Mouse (Mus musculus) erythroblast, embryonic 14.5 days (primary cell): ENCODE results near the gene 0610040J01Rik.

ENCODE experiments used
- GATA1 ChIP-seq: IDR thresholded peaks from 2 replicates; pipeline ENCODE4 v1.6.1; 2012; ENCODE audit warnings: low read length, inconsistent platforms, mixed read lengths
- TAL1 ChIP-seq: IDR thresholded peaks from 3 replicates; pipeline ENCODE4 v1.6.1; 2012; ENCODE audit warnings: low read length, inconsistent platforms, mixed read lengths

GRCm38 (mm10) chr5:63766715-63767114 is 45.4 kb upstream of the 0610040J01Rik start:
- no peak for TF ChIP-seq GATA1
- TF ChIP-seq TAL1, result no peak
